Mouse (Mus musculus): ENCODE measurements around the gene Noa1. TPM values are rescaled to one million over a fixed set of nuclear protein-coding genes. Genes with fewer than 3 reads are reported as not detected.

Noa1 gene
- polyA plus RNA-seq (2012; rRNA removed) = 20.3 and 26.1 TPM in 2 replicates

GRCm38 (mm10) chr5:77309924-77310772 is at the start of gene Noa1, which contains the start of gene Polr2b:
Gene Noa1, minus strand, starts transcription at chr5:77310084.
Gene Polr2b, plus strand, starts transcription at chr5:77310147.

GRCm38 (mm10) chr5:77265081-77265670 is 44.7 kb downstream of the Noa1 start, which contains the start of gene Rest:
Gene Rest, plus strand, starts transcription at chr5:77265491.

Other genes starting within 250 kb of the Noa1 start
- gene Hopx, start 195.0 kb downstream of the Noa1 start, polyA plus RNA-seq (2012; rRNA removed) = 5.5 and 11.3 TPM in 2 replicates
- gene Spink2, start 98.6 kb downstream of the Noa1 start, polyA plus RNA-seq (2012; rRNA removed) = 0.38 and 1.3 TPM in 2 replicates
- gene Rest, start 44.6 kb downstream of the Noa1 start, polyA plus RNA-seq (2012; rRNA removed) = 18.6 and 28.5 TPM in 2 replicates
- 83.9 and 105 TPM in 2 replicates for gene Polr2b, start 63 bp upstream of the Noa1 start, polyA plus RNA-seq (2012; rRNA removed)
- gene Igfbp7, start 98.0 kb upstream of the Noa1 start, polyA plus RNA-seq (2012; rRNA removed) = 16.2 and 27.7 TPM in 2 replicates